Mouse (Mus musculus) liver, embryonic 14.5 days (tissue): ENCODE results near the gene Gm45785.

Experiments
- CTCF ChIP-seq: IDR thresholded peaks from 2 replicates; pipeline ENCODE4 v1.5.1; 2016; ENCODE audit warnings: antibody characterized with exemption, low read depth, control low read depth
- EP300 ChIP-seq: IDR thresholded peaks from 2 replicates; pipeline ENCODE4 v1.6.1; 2016; ENCODE audit warnings: antibody characterized with exemption, low read depth

DNA sequence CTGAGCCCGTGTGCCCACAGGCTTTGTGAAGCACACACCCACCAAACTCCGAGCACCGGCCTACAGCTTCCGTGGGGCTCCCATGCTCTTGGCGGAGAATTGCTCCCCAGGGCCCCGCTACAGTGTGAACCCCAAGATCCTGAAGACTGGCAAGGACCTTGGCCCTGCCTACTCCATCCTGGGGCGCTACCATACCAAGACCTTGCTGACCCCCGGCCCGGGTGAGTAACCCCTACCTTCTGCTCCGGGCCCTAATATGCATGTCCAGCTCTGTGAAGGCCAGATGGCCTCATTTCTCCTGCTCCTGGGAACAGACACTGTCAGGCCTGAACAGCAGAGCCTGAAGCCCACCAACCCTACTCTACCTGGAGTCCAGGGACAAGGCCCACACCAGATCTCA, 7.5 kb downstream of the Gm45785 start:
- TF ChIP-seq CTCF, result no peak
- TF ChIP-seq EP300, result no peak
